Mouse (Mus musculus) limb, embryonic 11.5 days (tissue): ENCODE results near the gene Thop1. TPM values are rescaled to one million over a fixed set of nuclear protein-coding genes. Genes with fewer than 3 reads are reported as not detected.
A peak's percentile ranks its signal among the peaks of the same experiment; 100 is the strongest.
"Not testable (repeated sequence)": the region's sequence is repeated elsewhere in the genome, so short reads cannot be mapped to it uniquely, and the experiment has no call there.

Experiments
- ATAC-seq: fragments of 200-750 bp; cut with Nextera tagmentation; 2 replicates; pipeline ENCODE4 v1.8.0; 2017; ENCODE audit warnings: low read depth; ENCODE audit not compliant: insufficient number of reproducible peaks, low FRiP score, low TSS enrichment
- DNase-seq: peaks from one replicate; pipeline ENCODE4 v3.0.0-alpha.2; 2015; ENCODE audit warnings: low spot score
- H3K27ac ChIP-seq: fragments of 300-500 bp; sonication (generic); replicated peaks from 2 replicates; pipeline ENCODE4 v1.5.1; 2014; ENCODE audit warnings: low read depth, mild to moderate bottlenecking, low read length
- H3K27me3 ChIP-seq: fragments of 300-500 bp; sonication (generic); 2 replicates; pipeline ENCODE4 v1.6.1; 2014; ENCODE audit warnings: mild to moderate bottlenecking, low read length, mixed read lengths; ENCODE audit not compliant: control insufficient read depth, insufficient read depth
- H3K36me3 ChIP-seq: fragments of 300-500 bp; sonication (generic); 2 replicates; pipeline ENCODE4 v1.6.1; 2014; ENCODE audit warnings: mild to moderate bottlenecking, low read length, moderate library complexity, mixed read lengths; ENCODE audit not compliant: control insufficient read depth, insufficient read depth
- H3K4me1 ChIP-seq: fragments of 300-500 bp; sonication (generic); 2 replicates; pipeline ENCODE4 v1.6.1; 2014; ENCODE audit warnings: low read length, mixed read lengths; ENCODE audit not compliant: control insufficient read depth, insufficient read depth
- H3K4me2 ChIP-seq: fragments of 300-500 bp; sonication (generic); 2 replicates; pipeline ENCODE4 v1.6.1; 2014; ENCODE audit warnings: low read depth, mild to moderate bottlenecking, moderate library complexity; ENCODE audit not compliant: severe bottlenecking
- H3K4me3 ChIP-seq: fragments of 300-500 bp; sonication (generic); 2 replicates; pipeline ENCODE4 v1.5.1; 2014; ENCODE audit warnings: low read depth, low read length
- H3K9ac ChIP-seq: fragments of 300-500 bp; sonication (generic); 2 replicates; pipeline ENCODE4 v1.6.1; 2014; ENCODE audit warnings: mild to moderate bottlenecking, low read length
- H3K9me3 ChIP-seq: fragments of 300-500 bp; sonication (generic); 2 replicates; pipeline ENCODE4 v1.6.1; 2016; ENCODE audit warnings: low read length; ENCODE audit not compliant: control insufficient read depth
- WGBS: fragments of 180-500 bp; shearing (Covaris S2); extraction: QIAGEN DNeasy Blood & Tissue Kit; methylation state at CpG from one replicate; pipeline ENCODE4 v1.1.7; 2014; 5-methylcytosine and 5-hydroxymethylcytosine counted together
- polyA plus RNA-seq: library from polyadenylated mRNA; unstranded; fragments of >200 nt; fragmentation: Nextera tagmentation; extraction: Ambion mirVana; gene quantifications from 2 replicates; pipeline ENCODE4 v1.2.1, GENCODE M21; 2014

The Thop1 gene
- polyA plus RNA-seq, 1 experiment from 2014 or later, result 64.0 TPM

DNA sequence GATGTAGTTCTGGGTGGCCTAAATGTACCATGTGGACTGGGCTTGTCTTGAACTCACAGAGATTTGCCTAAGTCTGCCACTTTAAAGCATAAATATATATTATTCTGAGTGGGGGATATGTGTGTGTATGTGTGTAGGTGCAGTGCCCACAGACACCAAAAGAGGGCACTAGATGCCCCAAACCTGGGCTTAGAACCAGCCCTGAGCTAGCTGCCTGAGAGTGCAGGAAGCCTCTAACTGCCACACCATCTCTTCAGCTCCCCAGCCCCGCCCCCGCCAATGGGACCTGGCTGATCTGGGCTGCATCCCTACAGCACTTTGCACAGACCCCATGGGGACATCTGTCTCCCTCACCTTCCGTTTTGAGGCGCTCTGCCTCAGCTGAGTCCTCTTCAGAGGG lies 19.2 kb upstream of the Thop1 start:
- WGBS, result 94% methylated on average over 4 of the region's 4 CpGs
- Histone ChIP-seq H3K9me3 (no peaks in the 10 kb centered on the region), H3K4me1 (no peaks in the 10 kb centered on the region), H3K27ac (no peak overlapping the region), H3K9ac (no peak overlapping the region), H3K27me3 (no peaks in the 10 kb centered on the region), H3K4me2 (no peak overlapping the region), H3K36me3 (peaks cover 46% of the 10 kb centered on the region), H3K4me3 (no peak overlapping the region)
- ATAC-seq (no peak), DNase-seq (peak; percentile 47)

DNA sequence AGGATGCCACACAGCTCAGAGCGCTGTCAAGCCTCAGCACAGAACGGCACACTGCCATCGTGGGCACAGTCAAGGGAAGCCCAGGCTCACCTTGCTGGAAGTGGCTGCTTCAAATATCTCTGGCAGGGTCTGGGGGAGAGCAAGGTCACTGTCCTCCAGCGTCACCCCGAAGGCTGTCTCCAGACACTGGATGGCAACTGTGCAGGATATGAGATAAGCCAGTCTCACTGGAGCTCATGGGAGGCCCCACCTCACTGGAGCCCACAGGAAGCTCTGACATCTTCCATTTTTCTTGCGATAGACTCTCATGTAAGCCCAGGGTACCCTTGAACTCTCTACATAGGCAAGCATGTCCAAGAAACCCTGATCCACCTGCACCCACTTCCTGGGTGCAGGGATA lies 18.7 kb upstream of the Thop1 start:
- DNase-seq (no peak), ATAC-seq (no peak)
- WGBS, result 95% methylated on average over 6 of the region's 6 CpGs
- Histone ChIP-seq H3K36me3 (peaks cover 43% of the 10 kb centered on the region), H3K9me3 (no peaks in the 10 kb centered on the region), H3K4me3 (no peak overlapping the region), H3K9ac (no peak overlapping the region), H3K27ac (no peak overlapping the region), H3K4me1 (no peaks in the 10 kb centered on the region), H3K27me3 (no peaks in the 10 kb centered on the region), H3K4me2 (no peak overlapping the region)

GRCm38 (mm10) chr10:81052577-81052976 lies 17.3 kb upstream of the Thop1 start:
- H3K27ac ChIP-seq, result no peak overlapping the region
- 0 out of 2 replicates have a peak, but pooled peaks cover 3% of the 10 kb centered on the region for H3K4me1 ChIP-seq
- ATAC-seq (no peak), DNase-seq (no peak)
- peaks cover 40% of the 10 kb centered on the region for H3K36me3 ChIP-seq
- no peaks in the 10 kb centered on the region for H3K9me3 ChIP-seq
- no peak overlapping the region for H3K4me3 ChIP-seq
- no peak overlapping the region for H3K9ac ChIP-seq
- 96% methylated on average over 5 of the region's 5 CpGs for WGBS
- H3K4me2 ChIP-seq, result no peak overlapping the region
- no peaks in the 10 kb centered on the region for H3K27me3 ChIP-seq

- no peaks in the 10 kb centered on the region for H3K9me3 ChIP-seq
- no peak overlapping the region for H3K4me3 ChIP-seq
- peaks cover 18% of the 10 kb centered on the region for H3K36me3 ChIP-seq
- DNase-seq (no peak), ATAC-seq (no peak)
- peaks cover 10% of the 10 kb centered on the region for H3K4me1 ChIP-seq
- H3K4me2 ChIP-seq, result no peak overlapping the region
- no peak overlapping the region for H3K27ac ChIP-seq
- H3K9ac ChIP-seq, result no peak overlapping the region
- WGBS, result 90% methylated on average over 6 of the region's 6 CpGs
- H3K27me3 ChIP-seq, result no peaks in the 10 kb centered on the region
Measured at GRCm38 (mm10) chr10:81055169-81055568, 14.7 kb upstream of the Thop1 start.

DNA sequence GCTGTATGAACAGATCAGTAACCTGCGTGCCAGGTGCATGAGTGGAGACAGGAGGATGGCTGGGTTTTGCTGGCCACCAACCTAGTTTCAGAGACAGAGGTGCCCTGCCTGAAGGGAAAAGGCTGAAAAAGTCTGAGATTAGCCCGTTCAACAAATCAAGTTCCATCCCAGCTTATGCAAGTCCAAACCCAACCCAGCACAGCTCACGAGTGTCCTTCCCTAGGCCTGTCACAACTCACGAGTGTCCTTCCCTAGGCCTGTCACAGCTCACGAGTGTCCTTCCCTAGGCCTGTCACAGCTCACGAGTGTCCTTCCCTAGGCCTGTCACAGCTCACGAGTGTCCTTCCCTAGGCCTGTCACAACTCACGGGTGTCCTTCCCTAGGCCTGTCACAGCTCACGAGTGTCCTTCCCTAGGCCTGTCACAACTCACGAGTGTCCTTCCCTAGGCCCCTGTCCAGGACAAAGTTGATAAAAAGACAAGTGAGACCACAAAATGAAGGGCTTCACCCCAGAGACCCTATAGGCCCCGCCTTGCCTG lies 14.0 kb upstream of the Thop1 start:
- not testable (repeated sequence) for H3K4me3 ChIP-seq, DNase-seq, H3K4me2 ChIP-seq, H3K27me3 ChIP-seq, H3K27ac ChIP-seq, H3K9me3 ChIP-seq, H3K9ac ChIP-seq, ATAC-seq
- Histone ChIP-seq H3K36me3 (peaks cover 15% of the 10 kb centered on the region), H3K4me1 (peaks cover 10% of the 10 kb centered on the region)
- WGBS, result 80% methylated on average over 11 of the region's 11 CpGs

GRCm38 (mm10) chr10:81057406-81058130 lies 12.3 kb upstream of the Thop1 start:
- H3K4me3 ChIP-seq, result no peak overlapping the region

GRCm38 (mm10) chr10:81058896-81059295 lies 10.9 kb upstream of the Thop1 start:
- 89% methylated on average over 6 of the region's 6 CpGs for WGBS
- H3K4me3 ChIP-seq, result peak overlapping the region; percentile 76; the same call in 1 of the 2 replicates
- H3K4me2 ChIP-seq, result peak overlapping the region; percentile 48
- DNase-seq (no peak), ATAC-seq (no peak)
- H3K4me1 ChIP-seq, result peaks cover 10% of the 10 kb centered on the region
- no peaks in the 10 kb centered on the region for H3K9me3 ChIP-seq
- H3K27me3 ChIP-seq, result no peaks in the 10 kb centered on the region
- H3K36me3 ChIP-seq, result peaks cover 2% of the 10 kb centered on the region; the same call in 1 of the 2 replicates
- H3K27ac ChIP-seq, result no peak overlapping the region
- H3K9ac ChIP-seq, result no peak overlapping the region

More at GRCm38 (mm10) chr10:81057406-81058130, 12.3 kb upstream of the Thop1 start:
- Histone ChIP-seq H3K9me3 (no peaks in the 10 kb centered on the region), H3K4me2 (0 out of 2 replicates have a peak overlapping the region, but pooled peaks have one; percentile 4), H3K4me1 (peaks cover 10% of the 10 kb centered on the region), H3K27me3 (no peaks in the 10 kb centered on the region), H3K36me3 (peaks cover 4% of the 10 kb centered on the region; the same call in 1 of the 2 replicates), H3K9ac (no peak overlapping the region), H3K27ac (no peak overlapping the region)
- DNase-seq, result no peak
- ATAC-seq, result no peak
- WGBS, result 94% methylated on average over 23 of the region's 23 CpGs

DNA sequence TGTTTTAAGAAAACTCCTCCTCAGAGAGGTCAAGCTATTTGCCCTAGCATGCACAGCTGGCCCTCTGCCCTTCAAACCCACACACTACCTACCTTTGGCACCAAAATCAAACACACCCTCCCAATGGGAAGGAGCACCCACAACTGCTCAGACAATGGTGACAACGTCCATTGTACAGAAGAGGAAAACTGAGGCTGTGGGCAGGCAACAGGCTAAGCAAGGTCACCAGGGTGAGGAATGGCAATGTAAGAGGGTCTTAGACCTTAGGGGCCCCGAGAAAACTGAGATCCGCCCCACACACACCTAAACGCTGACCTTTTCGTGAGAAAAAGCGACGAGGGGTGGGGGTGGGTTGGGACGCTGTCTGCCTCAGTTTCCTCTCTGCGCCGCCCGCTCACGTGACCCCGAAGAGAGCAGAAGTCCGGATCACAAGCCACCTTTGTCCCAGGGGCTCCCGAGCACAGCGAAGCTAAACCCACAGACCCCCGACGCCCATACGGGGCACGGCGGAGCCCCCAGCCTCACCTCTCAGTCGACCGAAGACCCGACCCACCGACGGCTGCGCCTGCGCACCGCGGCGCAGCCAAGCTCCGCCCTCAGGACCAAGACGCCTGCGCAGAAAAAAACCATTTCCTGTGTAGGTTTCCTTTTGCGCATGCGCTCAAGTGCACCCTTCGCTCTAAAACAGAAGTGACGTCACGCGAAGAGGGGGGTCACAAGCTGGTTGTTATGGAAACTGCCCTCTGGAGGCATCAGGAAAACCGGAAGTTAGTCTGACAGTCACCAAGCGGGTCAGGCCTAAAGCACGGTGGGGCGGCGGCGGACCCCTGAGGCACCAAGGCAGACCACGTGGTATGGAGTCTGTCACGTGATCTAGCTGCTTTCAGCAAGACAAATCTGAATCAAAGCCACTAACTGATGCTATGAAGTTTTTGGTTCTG lies 10.0 kb upstream of the Thop1 start, which contains the start of gene Sgta:
TSS of gene Sgta (minus strand) at position 579 of the 941 bp plus-strand sequence.
- Histone ChIP-seq H3K36me3 (peaks cover 2% of the 10 kb centered on the region; the same call in 1 of the 2 replicates), H3K4me1 (peaks cover 10% of the 10 kb centered on the region), H3K9ac (peak within 1 kb of the TSS; percentile 68), H3K4me3 (peak within 1 kb of the TSS; percentile 76), H3K27me3 (no peaks in the 10 kb centered on the region), H3K9me3 (no peaks in the 10 kb centered on the region), H3K27ac (no peak within 1 kb of the TSS), H3K4me2 (peak within 1 kb of the TSS; percentile 48)
- under 1% methylated on average over 46 of the region's 48 CpGs for WGBS
- ATAC-seq, result peak; percentile 89
- peak; percentile 100 for DNase-seq
